Mouse (Mus musculus): ENCODE measurements around the gene Tef. TPM values are rescaled to one million over a fixed set of nuclear protein-coding genes. Genes with fewer than 3 reads are reported as not detected.
A peak's percentile ranks its signal among the peaks of the same experiment; 100 is the strongest.

Gene Tef
- 10 to 100 TPM; 68.4 to 74.1 TPM for total RNA-seq (2021)
- long read RNA-seq, experiment 1, full-length matches to known transcripts: 21 of 54 reads
- long read RNA-seq, experiment 1, partial matches to known transcripts: 2 of 54 reads
- long read RNA-seq, experiment 1, other reads (novel, unspliced or antisense): 31 of 54 reads
- long read RNA-seq, experiment 2, full-length matches to known transcripts: 31 of 40 reads
- long read RNA-seq, experiment 2, partial matches to known transcripts: 1 of 40 reads
- long read RNA-seq, experiment 2, other reads (novel, unspliced or antisense): 8 of 40 reads

DNA sequence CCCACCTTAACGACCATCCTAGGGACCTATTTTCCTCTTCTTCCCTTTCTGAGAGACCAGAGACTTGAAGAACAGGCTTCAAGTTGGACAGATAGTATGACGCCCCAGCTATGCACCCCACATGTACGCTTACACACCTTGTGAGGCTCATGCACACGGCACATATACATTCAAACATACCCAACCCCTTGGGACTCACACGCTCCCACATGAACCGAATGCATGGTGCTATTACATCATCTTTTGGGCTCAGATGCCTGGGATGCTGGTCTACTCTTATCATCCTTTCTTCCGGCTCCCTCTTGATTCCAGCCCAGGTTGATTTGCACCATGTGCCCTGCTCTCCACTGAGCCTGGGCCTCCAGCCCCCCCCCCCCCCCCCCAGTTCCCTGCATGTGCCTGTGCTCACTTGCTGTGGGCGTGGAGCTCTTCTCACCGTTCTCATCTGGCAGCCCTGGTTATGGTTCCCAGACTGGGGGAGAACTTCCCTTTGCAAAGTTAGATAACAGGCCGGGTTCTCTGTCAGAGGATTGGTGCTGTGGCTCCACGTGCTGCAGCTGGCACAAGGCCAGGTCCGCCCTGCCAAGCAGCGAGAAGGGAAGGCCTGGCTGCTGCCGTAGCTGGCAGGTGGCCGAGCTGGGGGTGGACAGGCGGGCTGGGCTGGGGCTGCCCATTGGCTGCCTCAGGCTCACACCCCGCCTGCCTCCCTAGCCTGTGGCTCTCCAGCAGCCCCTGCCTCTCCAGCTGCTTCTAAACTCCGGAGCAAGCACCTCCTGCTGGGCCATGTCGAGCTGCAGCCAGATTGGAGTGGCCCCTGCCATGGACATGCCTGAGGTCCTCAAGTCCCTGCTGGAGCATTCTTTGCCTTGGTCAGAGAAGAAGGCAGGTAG is at the start of gene Tef:
Gene Tef, plus strand, starts transcription at position 421 of the 890 bp plus-strand sequence.
- peak; percentile 100 for DNase-seq

- DNase-seq: no peak
Measured at GRCm38 (mm10) chr15:81753669-81754068, 48.6 kb upstream of the Tef start.

- DNase-seq: peak; percentile 70
Measured at GRCm38 (mm10) chr15:81758701-81759100, 43.5 kb upstream of the Tef start.

GRCm38 (mm10) chr15:81759542-81759941 is 42.7 kb upstream of the Tef start:
- DNase-seq: no peak

- no peak for DNase-seq
Measured at GRCm38 (mm10) chr15:81760361-81761079, 41.7 kb upstream of the Tef start.

DNA sequence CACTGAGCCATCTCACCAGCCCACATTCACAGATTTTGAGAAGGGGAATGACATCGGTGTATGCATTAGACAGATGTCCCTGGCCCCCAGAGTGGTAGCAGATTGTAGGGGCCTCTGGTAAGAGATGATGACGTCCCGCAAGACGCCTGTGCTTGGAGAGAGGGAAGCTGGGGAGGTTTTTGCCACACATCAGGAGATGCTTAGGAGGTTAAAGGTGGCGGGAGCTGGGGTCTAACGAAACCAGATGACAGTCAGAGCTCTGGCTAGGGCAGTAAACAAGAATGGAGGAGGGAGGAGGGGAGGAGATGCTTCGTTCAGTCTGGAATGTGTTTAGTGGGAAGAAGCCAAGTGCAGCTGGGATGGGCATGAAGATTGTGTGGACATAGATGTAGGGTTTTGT is 40.8 kb upstream of the Tef start:
- no peak for DNase-seq

DNA sequence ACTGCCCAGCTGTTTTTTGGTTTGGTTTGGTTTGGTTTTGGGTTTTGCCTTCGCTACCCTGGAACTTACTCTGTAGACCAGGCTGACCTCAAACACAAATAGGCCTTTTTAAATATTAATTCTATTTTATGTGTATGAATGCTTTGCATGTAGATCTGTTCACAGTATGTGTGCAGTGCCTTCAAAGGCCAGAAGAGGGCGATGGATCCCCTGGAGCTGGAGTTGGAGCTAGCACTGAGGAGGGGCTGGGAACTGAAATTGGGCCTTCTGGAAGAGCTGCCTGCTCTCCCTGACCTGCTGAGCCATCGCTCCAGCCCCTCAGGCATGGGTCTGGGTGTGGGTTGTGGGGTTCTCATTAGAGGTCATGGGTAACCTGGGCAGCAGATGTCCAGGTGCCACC is 40.3 kb upstream of the Tef start:
- no peak for DNase-seq

DNA sequence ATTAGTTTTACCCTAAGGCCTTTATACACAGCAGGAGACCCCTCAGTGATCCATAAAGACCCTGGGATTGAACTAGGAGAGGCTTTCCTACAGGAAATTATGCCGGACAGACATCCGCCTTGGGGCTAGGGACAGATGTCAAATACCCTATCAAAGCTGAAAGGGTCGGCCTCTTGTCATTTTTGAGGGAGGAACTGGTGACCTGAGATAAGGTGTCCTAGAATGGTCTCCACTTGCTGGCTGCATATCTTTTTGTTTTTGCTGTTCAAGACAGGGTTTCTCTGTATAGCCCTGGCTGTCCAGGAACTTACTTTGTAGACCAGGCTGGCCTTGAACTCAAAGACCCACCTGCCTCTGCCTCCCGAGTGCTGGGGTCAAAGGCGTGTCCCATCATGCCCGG is 37.6 kb upstream of the Tef start:
- no peak for DNase-seq

GRCm38 (mm10) chr15:81765651-81766050 is 36.6 kb upstream of the Tef start:
- no peak for DNase-seq

GRCm38 (mm10) chr15:81766439-81766838 is 35.8 kb upstream of the Tef start:
- DNase-seq: peak; percentile 48

GRCm38 (mm10) chr15:81769037-81769436 is 33.2 kb upstream of the Tef start:
- DNase-seq: no peak

- DNase-seq: peak; percentile 42
Measured at GRCm38 (mm10) chr15:81772431-81773120, 29.6 kb upstream of the Tef start.

GRCm38 (mm10) chr15:81774505-81775171 is 27.6 kb upstream of the Tef start:
- DNase-seq: peak; percentile 72

DNA sequence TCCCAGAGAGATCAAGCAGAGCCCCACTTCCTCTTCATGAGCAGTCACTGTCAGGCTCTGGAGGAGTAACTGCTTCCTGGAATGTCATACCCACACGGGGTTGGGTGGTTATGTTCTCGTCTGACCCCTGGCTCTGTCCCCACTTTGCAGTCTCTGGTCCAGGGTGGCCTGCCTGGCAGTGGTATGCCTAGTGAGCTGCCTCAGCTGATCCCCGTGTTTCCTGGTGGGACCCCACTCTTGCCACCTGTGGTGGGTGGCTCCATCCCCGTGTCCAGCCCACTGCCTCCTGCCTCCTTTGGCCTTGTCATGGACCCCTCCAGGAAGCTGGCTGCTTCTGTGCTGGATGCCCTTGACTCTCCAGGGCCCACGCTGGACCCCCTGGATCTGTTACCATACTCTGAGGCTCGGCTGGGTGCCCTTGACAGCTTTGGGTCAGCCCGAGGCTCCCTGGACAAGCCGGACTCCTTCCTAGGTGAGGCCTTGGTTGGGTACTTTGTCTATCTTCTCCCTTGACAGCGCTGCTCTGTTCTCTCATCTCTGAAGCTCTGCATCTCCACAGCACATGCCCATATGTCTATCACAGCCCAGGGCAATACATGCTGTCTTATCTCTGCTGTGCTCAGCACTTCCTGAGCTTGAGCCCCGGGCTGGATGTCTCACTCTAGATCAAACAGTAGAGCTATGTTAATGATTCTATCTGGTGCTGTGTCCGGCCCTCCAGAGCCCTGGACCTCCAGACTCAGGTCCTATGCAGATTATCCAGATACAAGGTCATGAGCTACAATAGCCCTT is 25.4 kb upstream of the Tef start:
- no peak for DNase-seq

DNA sequence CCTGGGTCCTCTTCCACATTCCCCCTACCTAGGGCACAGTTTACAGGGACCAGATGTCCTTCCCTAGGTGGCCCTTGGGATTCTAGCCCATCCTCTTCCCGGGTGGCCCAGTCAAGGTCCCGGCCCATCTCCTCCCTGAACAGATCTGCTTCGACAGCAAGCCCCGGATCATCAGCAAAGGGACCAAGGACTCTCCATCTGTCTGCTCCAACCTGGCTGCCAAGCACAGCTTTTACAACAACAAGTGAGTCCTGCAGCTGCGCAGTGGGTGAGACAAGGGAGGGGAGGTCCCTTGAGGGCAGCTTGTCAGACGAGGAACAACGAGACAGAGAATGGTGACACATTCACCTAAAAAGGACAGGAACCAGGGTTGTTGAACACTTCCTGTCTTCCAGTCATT is 20.4 kb upstream of the Tef start:
- DNase-seq: no peak

- DNase-seq: no peak
Measured at GRCm38 (mm10) chr15:81784762-81785161, 17.5 kb upstream of the Tef start.

DNA sequence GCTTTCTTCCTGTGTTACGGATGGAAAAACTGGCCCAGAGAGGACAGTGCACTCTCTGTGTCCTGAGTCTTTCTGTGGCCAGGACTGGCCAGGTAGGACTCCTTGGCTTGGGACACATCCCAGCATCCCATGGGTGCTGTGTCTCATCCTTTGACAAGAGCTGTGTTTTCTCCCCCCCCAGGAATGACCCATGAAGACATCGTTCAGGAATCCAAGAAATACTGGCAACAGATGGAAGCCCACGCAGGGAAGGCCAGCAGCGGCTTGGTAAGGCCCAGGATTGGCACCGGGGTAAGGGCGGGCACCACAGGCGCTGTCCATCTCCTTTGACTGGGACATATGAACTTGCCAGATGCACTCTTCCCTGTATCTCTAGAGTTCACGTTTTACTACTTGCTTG is 16.5 kb upstream of the Tef start:
- DNase-seq: no peak

GRCm38 (mm10) chr15:81787525-81787924 is 14.7 kb upstream of the Tef start:
- no peak for DNase-seq

- DNase-seq: no peak
Measured at GRCm38 (mm10) chr15:81792444-81792843, 9.8 kb upstream of the Tef start.

- peak; percentile 31 for DNase-seq
Measured at GRCm38 (mm10) chr15:81796228-81796627, 6.0 kb upstream of the Tef start.

- DNase-seq: no peak
Measured at GRCm38 (mm10) chr15:81797861-81798260, 4.4 kb upstream of the Tef start.
